Mouse (Mus musculus): Measurements from ENCODE around the gene Git1. TPM values are rescaled to one million over a fixed set of nuclear protein-coding genes. Genes with fewer than 3 reads are reported as not detected.

The Git1 gene
- polyA plus RNA-seq, 1 experiment from 2014 or later: 18.1 TPM

DNA sequence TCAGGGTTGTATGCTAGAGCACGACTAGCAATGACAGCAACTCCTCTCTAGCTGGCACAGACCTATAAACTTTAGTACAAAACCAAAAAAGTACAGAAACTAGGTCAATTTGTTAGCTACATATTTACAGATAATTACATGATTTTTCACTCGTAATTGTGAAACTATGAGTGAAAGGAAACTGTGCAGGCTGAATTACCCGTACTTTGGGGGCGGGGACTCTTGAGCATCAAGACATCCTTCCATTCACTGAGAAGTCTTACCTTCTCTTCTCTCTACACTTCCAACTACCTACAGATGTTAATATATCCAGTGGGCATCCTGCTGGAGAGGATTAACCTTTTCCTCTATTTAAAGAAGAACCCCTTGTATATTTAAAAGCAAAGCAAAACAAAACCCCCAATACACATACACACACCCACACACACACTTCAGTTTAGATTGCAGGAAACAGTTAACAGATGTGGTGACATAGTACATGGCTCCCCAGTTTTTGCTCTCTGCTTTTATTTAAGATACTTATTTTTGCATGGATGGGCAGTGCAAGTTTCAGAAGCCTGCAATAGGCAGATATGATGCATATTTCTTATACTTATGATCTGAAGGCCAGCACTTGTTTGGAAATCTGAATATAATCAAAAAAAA lies 39.0 kb downstream of the Git1 start:
- Histone ChIP-seq H3K27me3 (ENCODE audit: control insufficient read depth, insufficient read depth, low read length) (no peaks in the 10 kb centered on the region), H3K4me2 (replicated peaks; ENCODE audit: low read depth, low read length) (no peak overlapping the region), H3K27ac (ENCODE audit: low read depth, low read length) (no peak overlapping the region), H3K4me3 (ENCODE audit: low read length) (no peak overlapping the region), H3K4me1 (ENCODE audit: control insufficient read depth, insufficient read depth, low read length) (no peaks in the 10 kb centered on the region), H3K36me3 (ENCODE audit: control insufficient read depth, insufficient read depth, low read length) (peaks cover 26% of the 10 kb centered on the region), H3K9me3 (ENCODE audit: control insufficient read depth, low read length) (no peaks in the 10 kb centered on the region), H3K9ac (ENCODE audit: low read depth, low read length) (no peak overlapping the region)
- no peak for ATAC-seq (ENCODE audit: low FRiP score, low TSS enrichment)
- WGBS: 85% methylated on average over 4 of the region's 4 CpGs

GRCm38 (mm10) chr11:77545261-77545660 lies 51.9 kb downstream of the Git1 start:
- Histone ChIP-seq H3K4me1 (ENCODE audit: control insufficient read depth, insufficient read depth, low read length) (no peaks in the 10 kb centered on the region), H3K36me3 (ENCODE audit: control insufficient read depth, insufficient read depth, low read length) (peaks cover 71% of the 10 kb centered on the region), H3K4me2 (replicated peaks; ENCODE audit: low read depth, low read length) (no peak overlapping the region), H3K9me3 (ENCODE audit: control insufficient read depth, low read length) (no peaks in the 10 kb centered on the region), H3K4me3 (ENCODE audit: low read length) (no peak overlapping the region), H3K27ac (ENCODE audit: low read depth, low read length) (no peak overlapping the region), H3K9ac (ENCODE audit: low read depth, low read length) (no peak overlapping the region), H3K27me3 (ENCODE audit: control insufficient read depth, insufficient read depth, low read length) (no peaks in the 10 kb centered on the region)
- 93% methylated on average over 7 of the region's 7 CpGs for WGBS
- ATAC-seq (ENCODE audit: low FRiP score, low TSS enrichment): no peak

Other genes with a start within 250 kb of the Git1 start
- gene Coro6, start 31.2 kb upstream of the Git1 start, polyA plus RNA-seq (2014; fragmentation: Nextera tagmentation; extraction: Ambion mirVana): 0.39 and 0.54 TPM in 2 replicates
- 6.8 and 8.6 TPM in 2 replicates for gene Ankrd13b, start 3.9 kb upstream of the Git1 start, polyA plus RNA-seq (2014; fragmentation: Nextera tagmentation; extraction: Ambion mirVana)
- gene Abhd15, start 21.6 kb downstream of the Git1 start, polyA plus RNA-seq (2014; fragmentation: Nextera tagmentation; extraction: Ambion mirVana): 1.4 and 2.6 TPM in 2 replicates
- gene Trp53i13, start 22.4 kb downstream of the Git1 start, polyA plus RNA-seq (2014; fragmentation: Nextera tagmentation; extraction: Ambion mirVana): 36.9 and 37.4 TPM in 2 replicates
- not detected in 2 replicates for gene Gm10392, start 25.6 kb downstream of the Git1 start, polyA plus RNA-seq (2014; fragmentation: Nextera tagmentation; extraction: Ambion mirVana)
- 21.4 and 23.7 TPM in 2 replicates for gene Taok1, start 114.3 kb downstream of the Git1 start, polyA plus RNA-seq (2014; fragmentation: Nextera tagmentation; extraction: Ambion mirVana)
- 9.2 and 9.7 TPM in 2 replicates for gene Nufip2, start 192.6 kb downstream of the Git1 start, polyA plus RNA-seq (2014; fragmentation: Nextera tagmentation; extraction: Ambion mirVana)
- gene Cryba1, start 231.7 kb downstream of the Git1 start, polyA plus RNA-seq (2014; fragmentation: Nextera tagmentation; extraction: Ambion mirVana): not detected in 2 replicates

Data from kidney, embryonic 14.5 days (tissue).